Mouse (Mus musculus) skeletal muscle tissue, adult 2 months (tissue): ENCODE measurements around the gene Nup210l.

ENCODE experiments used
- DNase-seq: peaks from one replicate; pipeline ENCODE4 v3.0.0-alpha.2; 2012; ENCODE audit warnings: low read depth, low spot score

The Nup210l gene

GRCm38 (mm10) chr3:90155996-90156395 lies 52.1 kb downstream of the Nup210l start:
- DNase-seq: no peak

GRCm38 (mm10) chr3:90159757-90160156 lies 55.8 kb downstream of the Nup210l start:
- no peak for DNase-seq

GRCm38 (mm10) chr3:90161541-90161940 lies 57.6 kb downstream of the Nup210l start:
- DNase-seq: no peak

GRCm38 (mm10) chr3:90179566-90179965 lies 75.6 kb downstream of the Nup210l start:
- no peak for DNase-seq

- DNase-seq: no peak
These were observed 79.6 kb downstream of the Nup210l start for GRCm38 (mm10) chr3:90183581-90183980.

GRCm38 (mm10) chr3:90190859-90191510 lies 87.1 kb downstream of the Nup210l start:
- DNase-seq: no peak

GRCm38 (mm10) chr3:90194759-90195158 lies 90.8 kb downstream of the Nup210l start:
- no peak for DNase-seq

- no peak for DNase-seq
These were observed 91.7 kb downstream of the Nup210l start for GRCm38 (mm10) chr3:90195644-90196043.

DNA sequence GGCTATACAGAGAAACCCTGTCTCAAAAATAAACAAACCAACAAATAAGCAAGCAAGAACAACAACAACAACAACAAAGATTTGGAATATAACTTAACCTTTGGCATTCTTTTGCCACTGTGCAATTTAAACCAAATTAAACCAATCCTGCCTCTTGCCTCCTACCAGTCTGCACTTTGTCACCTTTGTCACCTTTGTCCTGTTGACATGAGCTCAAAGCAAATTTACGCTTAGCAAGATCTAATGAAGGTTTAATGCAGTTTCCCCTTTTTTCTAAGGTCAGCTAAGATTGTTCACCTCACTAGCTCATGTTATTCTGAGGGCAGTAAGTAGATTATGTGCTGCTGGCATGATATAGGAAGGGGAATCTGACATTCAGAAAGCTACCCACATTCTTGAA lies 93.6 kb downstream of the Nup210l start:
- DNase-seq: no peak

- no peak for DNase-seq
These were observed 99.0 kb downstream of the Nup210l start for GRCm38 (mm10) chr3:90202884-90203283.

DNA sequence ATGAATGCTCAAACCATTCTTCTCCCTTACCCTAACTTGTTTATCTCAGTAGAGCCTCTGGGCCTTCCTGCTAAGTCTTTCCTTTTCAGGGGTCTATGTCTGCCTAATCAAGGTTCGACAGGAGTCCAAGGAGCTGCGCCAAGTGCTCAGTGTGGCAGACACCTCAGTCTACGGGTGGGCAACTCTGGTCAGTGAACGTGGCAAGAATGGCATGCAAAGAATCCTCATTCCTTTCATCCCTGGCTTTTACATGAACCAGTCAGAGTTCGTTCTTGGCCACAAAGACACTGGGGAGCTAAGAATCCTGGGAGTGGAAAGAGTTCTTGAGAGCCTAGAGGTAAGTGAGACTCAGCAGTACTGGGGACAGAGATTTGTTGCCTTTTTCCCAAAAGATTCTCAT lies 99.7 kb downstream of the Nup210l start:
- no peak for DNase-seq

GRCm38 (mm10) chr3:90204582-90204981 lies 100.7 kb downstream of the Nup210l start:
- no peak for DNase-seq

- no peak for DNase-seq
These were observed 104.7 kb downstream of the Nup210l start for GRCm38 (mm10) chr3:90208662-90209061.

- DNase-seq: no peak
These were observed 106.1 kb downstream of the Nup210l start for GRCm38 (mm10) chr3:90209908-90210566.

DNA sequence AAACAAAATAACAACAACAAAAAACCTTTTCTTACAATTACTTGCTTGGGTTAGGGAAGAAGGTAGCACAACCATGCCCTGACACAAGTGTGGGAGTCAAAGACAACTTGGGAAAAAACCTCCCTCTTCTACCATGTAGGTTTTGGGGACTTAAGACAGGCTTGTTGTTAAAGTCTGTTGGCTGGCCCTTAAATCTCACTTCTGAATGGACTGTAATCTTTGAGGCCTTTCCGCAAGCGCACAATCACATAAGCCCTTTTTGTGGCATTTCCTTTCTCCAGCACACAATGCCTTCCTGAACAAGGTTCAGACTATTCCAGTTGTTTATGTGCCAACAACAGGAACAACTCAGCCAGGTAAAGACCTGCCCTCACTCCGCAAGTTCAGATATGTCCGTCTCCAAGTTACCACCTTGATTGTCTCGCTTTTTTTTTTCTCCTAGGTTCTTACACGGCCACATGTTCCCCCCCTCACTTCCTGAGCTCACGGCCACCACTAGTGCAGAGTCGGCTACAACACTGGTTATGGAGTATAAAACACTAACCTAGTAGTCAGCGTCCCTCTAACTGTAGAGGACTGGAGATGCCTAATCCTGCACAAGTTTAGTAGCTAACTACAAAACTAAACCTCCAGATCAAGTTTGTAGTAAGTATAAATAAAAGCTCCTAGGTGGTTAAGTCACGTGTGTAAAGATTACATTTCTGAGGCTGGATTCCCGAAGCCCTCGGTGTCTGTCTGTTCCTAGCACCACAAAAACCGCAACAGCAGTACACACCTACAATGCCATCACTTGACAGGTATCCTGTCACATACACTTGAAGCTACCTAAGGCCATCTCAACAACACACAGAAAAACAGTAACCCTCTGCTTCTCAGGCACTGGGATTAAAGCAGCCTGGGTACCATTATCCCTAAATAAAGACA lies 107.8 kb downstream of the Nup210l start:
- DNase-seq: no peak

DNA sequence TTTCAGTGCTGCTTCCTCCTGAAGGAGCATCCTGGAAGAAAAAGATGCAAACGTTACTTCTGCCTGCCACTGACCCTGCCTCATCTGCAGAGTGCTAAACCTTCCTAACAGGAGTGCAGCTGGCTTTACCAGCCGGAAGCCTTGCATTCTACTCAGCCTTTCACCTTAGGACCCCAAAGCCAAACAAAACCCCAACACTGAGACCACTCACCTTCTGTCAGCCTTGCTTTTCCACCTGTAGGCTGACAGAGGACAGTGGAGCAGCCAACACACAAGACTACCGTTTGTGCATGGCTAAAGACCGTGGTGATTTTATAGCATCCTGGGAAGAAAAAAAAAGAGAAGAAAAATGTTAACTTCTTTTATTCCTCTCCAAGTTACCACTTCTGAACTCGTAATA lies 108.8 kb downstream of the Nup210l start:
- no peak for DNase-seq

GRCm38 (mm10) chr3:90213377-90213866 lies 109.5 kb downstream of the Nup210l start, which contains the start of the genes Rps27 and Rab13:
Rps27 (minus strand) TSS chr3:90213651.
Rab13 (plus strand) TSS chr3:90213695.
- peak; percentile 96 for DNase-seq

DNA sequence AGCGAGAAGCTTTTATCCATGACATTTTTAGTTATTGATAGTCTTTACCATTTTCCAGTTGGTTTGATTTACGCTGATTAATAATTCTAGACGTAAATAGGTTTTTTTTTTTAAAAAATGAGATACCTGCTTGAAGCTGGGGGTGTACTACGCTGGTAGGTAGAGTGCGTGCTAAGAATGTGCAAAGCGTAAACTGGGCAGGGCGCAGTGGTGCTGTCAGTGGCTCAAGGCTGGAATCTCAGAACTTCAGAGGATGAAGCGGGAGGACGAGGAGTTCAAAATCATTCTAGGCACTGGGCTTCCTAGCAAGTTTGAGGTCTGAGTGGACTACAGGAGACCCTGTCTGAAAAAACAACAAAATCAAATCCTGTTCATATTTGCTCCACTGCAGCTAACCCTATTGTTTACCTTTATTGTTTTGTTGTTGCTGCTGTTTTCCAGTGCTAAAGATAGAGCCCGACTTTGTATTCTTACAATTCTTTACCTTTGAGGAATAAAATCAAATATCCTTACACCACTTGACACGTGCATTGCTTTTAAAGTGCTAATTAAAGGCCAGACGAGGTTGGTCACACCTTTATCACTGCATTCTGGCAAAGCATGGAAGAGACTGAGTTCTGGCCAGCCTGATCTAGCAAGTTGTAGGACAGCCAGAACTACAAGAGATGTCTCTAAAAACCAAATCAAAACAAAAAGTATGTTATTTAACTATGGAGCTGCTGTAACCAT lies 110.2 kb downstream of the Nup210l start:
- DNase-seq: no peak

DNA sequence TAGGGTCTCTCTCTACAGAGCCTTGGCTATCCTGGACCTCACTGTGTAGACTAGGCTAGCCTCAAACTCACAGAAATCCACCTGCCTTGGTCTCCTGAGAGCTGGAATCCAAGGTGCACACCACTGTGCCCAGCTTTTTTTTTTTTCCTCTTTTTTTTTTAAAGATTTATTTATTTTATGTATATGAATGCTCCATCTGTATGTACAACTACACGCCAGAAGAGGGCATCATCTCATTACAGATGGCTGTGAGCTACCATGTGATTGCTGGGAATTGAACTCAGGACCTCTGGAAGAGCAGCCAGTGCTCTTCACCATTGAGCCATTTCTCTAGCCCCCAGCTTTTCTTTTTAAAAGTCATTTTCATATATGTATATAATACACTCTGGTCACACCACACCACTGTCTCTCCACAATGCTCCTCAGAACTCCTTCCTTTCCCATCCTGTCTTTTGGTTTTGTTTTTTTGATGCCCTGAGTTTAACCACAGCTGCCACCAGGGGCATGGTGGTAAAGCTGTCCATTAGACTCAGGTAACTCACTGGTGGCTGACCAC lies 112.0 kb downstream of the Nup210l start:
- no peak for DNase-seq

DNA sequence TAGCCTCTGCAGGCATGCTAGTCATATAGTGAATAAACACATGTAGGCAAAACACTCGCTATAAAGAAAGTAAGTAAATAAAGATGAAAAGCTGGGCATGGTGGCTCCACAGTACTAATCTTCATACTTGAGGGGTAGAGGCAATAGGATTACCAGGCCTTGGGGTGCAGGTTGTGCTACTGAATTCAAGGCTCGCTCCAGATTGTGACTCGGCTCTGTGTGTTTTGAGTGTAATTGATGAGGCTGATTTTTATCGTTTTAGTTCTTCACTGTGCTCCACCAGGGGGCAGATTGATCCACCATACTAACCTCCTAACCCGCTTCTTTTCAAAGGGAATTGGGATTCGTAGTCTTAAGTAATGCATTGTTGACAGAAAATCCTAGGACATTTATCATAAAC lies 116.2 kb downstream of the Nup210l start:
- peak; percentile 22 for DNase-seq

DNA sequence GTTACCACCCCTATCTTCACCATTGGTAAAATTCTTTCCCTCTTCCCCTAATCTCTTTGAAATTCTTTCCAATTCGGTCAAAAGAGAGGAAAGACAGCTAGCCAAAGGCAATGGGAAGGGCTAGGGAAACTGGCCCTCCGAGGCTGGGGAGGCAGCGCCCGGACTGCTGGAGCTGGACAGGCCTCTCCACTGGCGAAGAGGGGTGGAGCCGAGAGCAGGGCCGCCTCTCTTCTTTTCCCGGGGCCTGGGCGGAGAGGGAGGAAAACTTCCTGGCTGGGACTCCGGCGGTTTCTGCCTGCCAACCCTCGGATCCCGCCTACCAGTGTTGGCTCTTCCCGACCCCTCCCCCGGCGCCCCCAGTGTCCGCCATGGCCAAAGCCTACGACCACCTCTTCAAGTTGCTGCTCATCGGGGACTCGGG lies 116.6 kb downstream of the Nup210l start:
- peak; percentile 47 for DNase-seq
